Comparison of ENCODE assay signal across 13 mouse cellular contexts in the genomic region with DNA sequence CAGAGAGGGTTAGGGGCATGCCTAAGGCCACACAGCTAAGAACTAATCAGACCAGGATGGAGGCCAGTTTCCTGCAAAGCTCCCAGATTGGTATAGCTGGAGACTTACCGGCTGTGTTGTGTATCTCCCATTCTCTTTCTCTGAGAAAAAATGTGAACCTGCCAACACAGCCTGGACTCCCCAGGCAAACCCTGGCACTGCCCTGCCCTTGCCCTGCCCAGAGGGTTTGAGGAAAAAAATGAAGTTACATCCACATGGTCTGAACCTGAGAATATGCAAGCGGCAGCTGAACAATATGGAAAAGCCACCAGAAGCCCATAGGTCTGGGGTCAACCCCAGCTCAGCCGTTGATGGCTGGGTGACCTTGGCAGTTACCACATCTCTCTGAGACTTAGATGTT. TPM values are rescaled to one million over a fixed set of nuclear protein-coding genes. Genes with fewer than 3 reads are reported as not detected.
"Had no signal": no experiment of that assay in that cellular context is flagged by ENCODE, and none has a peak within 500 bp of the region (broad histone marks: within the 10 kb centered on the region; RNA-seq: fewer than 3 reads in every experiment).

No protein-coding gene starts in this region.

- DNase-seq: kidney, postnatal 10 days; kidney, postnatal 36 days; layer of hippocampus, postnatal 36 days; liver, postnatal 0 days; lung, embryonic 14.5 days; midbrain, embryonic 14.5 days; right cerebral cortex, postnatal 14 days; right cerebral cortex, postnatal 4 days; thymus, postnatal 25 days had no signal

- ATAC-seq: liver, postnatal 0 days; lung, postnatal 0 days had no signal

RNA-seq across cellular contexts. Expression of a gene that starts 5.8 kb away (rescaled TPM):
- polyA plus RNA-seq: midbrain, embryonic 11.5 days; neural tube, embryonic 11.5 days had no signal

RNA-seq across cellular contexts. Expression of a gene that starts 20.8 kb away (rescaled TPM):
- polyA plus RNA-seq: neural tube, embryonic 11.5 days had no signal

RNA-seq across cellular contexts. Expression of a gene that starts 55.2 kb away (rescaled TPM):
- polyA plus RNA-seq: liver, embryonic 11.5 days; liver, postnatal 0 days; midbrain, embryonic 11.5 days had no signal
